Mouse (Mus musculus) heart, postnatal 0 days (tissue): ENCODE results near the gene Tent5a.

ENCODE experiments used
- CTCF ChIP-seq: IDR thresholded peaks from 2 replicates; pipeline ENCODE4 v1.5.1; 2016; ENCODE audit warnings: antibody characterized with exemption, control low read depth, low read depth
- EP300 ChIP-seq: IDR thresholded peaks from 2 replicates; pipeline ENCODE4 v1.6.1; 2016; ENCODE audit warnings: antibody characterized with exemption, low read depth

- no peak for TF ChIP-seq CTCF
- no peak for TF ChIP-seq EP300
Measured at GRCm38 (mm10) chr9:85302849-85303248, 24.3 kb downstream of the Tent5a start.
